Mouse (Mus musculus) embryonic facial prominence, embryonic 15.5 days (tissue): ENCODE measurements around the gene Dus3l. TPM values are rescaled to one million over a fixed set of nuclear protein-coding genes. Genes with fewer than 3 reads are reported as not detected.
A peak's percentile ranks its signal among the peaks of the same experiment; 100 is the strongest.

Source experiments
- ATAC-seq: fragments of 200-750 bp; cut with Nextera tagmentation; 2 replicates; pipeline ENCODE4 v1.8.0; 2017; ENCODE audit warnings: low read depth, moderate TSS enrichment; ENCODE audit not compliant: insufficient number of reproducible peaks, low FRiP score, low TSS enrichment
- H3K27ac ChIP-seq: fragments of 300-500 bp; sonication (generic); replicated peaks from 2 replicates; pipeline ENCODE4 v1.5.1; 2015; ENCODE audit warnings: mild to moderate bottlenecking, inconsistent platforms
- H3K27me3 ChIP-seq: fragments of 300-500 bp; sonication (generic); 2 replicates; pipeline ENCODE4 v1.6.1; 2015; ENCODE audit warnings: inconsistent platforms
- H3K36me3 ChIP-seq: fragments of 300-500 bp; sonication (generic); 2 replicates; pipeline ENCODE4 v1.6.1; 2015; ENCODE audit warnings: mild to moderate bottlenecking, inconsistent platforms
- H3K4me1 ChIP-seq: fragments of 300-500 bp; sonication (generic); 2 replicates; pipeline ENCODE4 v1.6.1; 2015; ENCODE audit warnings: inconsistent platforms
- H3K4me2 ChIP-seq: fragments of 300-500 bp; sonication (generic); replicated peaks from 2 replicates; pipeline ENCODE4 v1.6.1; 2015; ENCODE audit warnings: mild to moderate bottlenecking, inconsistent platforms
- H3K4me3 ChIP-seq: fragments of 300-500 bp; sonication (generic); replicated peaks from 2 replicates; pipeline ENCODE4 v1.5.1; 2015; ENCODE audit warnings: mild to moderate bottlenecking, inconsistent platforms
- H3K9ac ChIP-seq: fragments of 300-500 bp; sonication (generic); 2 replicates; pipeline ENCODE4 v1.6.1; 2015; ENCODE audit warnings: inconsistent platforms
- H3K9me3 ChIP-seq: fragments of 300-500 bp; sonication (generic); replicated peaks from 2 replicates; pipeline ENCODE4 v1.6.1; 2016; ENCODE audit warnings: inconsistent platforms
- WGBS: fragments of 180-500 bp; shearing (Covaris S2); methylation state at CpG from one replicate; pipeline ENCODE4 v1.1.7; 2015; 5-methylcytosine and 5-hydroxymethylcytosine counted together
- polyA plus RNA-seq: library from polyadenylated mRNA; unstranded; fragments of >200 nt; fragmentation: Nextera tagmentation; extraction: Ambion mirVana; gene quantifications from 2 replicates; pipeline ENCODE4 v1.2.1, GENCODE M21; 2015

Dus3l gene
- polyA plus RNA-seq, 1 experiment from 2014 or later, result 47.8 TPM

DNA sequence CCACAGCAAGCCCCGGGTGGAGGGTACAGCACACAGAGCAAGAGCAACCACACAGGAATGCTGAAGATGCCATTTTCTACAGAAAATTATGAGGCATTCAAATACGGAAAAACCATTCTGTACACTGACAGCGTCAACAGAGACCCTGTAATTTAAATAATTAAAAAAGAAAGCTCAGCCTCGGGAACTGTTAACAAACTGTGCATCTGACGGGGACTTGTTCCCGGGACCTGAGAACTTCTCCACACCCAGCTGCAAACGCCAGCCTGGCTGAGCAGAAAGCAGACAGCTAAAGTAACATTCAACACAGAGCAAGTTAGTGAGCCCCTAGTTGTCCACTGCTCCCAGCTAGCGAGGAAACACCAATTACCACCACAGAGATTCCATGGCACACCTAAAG lies 37.5 kb downstream of the Dus3l start:
- H3K9ac ChIP-seq, result no peak overlapping the region
- no peaks in the 10 kb centered on the region for H3K27me3 ChIP-seq
- 60% methylated on average over 8 of the region's 8 CpGs for WGBS
- peaks cover 4% of the 10 kb centered on the region; the same call in 1 of the 2 replicates for H3K36me3 ChIP-seq
- ATAC-seq, result no peak
- no peaks in the 10 kb centered on the region for H3K9me3 ChIP-seq
- no peaks in the 10 kb centered on the region for H3K4me1 ChIP-seq
- no peak overlapping the region for H3K27ac ChIP-seq
- no peak overlapping the region for H3K4me3 ChIP-seq
- H3K4me2 ChIP-seq, result no peak overlapping the region

DNA sequence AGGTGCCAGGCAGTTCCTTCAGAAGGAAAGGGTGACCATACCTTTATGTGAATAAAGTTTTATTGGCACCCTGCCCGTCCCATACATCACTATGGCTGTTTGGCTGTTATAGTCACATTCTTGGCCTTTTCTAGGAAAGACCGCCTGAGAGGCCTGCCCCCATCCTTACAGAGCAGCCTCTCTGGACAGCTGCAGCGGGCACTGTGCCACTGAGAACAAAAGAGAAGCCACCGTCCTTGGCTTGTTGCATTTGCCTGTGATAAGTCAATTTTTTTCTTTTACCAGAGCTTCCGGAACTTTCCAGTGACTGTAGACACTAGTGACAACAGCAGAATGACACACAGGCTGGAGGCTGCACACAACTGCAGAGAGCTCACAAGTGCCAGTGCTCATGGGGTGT lies 40.4 kb downstream of the Dus3l start:
- ATAC-seq, result no peak
- 79% methylated on average over 5 of the region's 5 CpGs for WGBS

DNA sequence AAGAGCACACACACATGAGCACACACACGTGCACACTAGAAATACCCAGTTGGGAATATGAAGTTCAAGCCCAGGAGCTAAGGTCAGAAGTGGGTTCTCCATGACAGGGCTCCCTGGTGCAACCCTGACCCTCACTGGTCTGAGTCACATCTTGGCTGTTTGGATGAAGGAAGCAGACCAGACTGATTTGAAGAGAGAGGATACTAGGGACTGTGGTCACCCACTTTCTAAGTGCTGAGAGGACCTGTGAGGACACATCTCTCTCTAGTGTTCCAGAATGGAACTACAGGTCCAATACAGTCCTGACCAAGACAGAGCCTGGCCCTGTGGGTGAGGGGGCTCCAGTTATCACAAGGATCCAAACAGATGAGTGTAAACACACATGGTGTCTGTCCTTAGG lies 41.2 kb downstream of the Dus3l start:
- Histone ChIP-seq H3K9ac (no peak overlapping the region), H3K36me3 (peaks cover 4% of the 10 kb centered on the region; the same call in 1 of the 2 replicates), H3K4me3 (no peak overlapping the region), H3K9me3 (no peaks in the 10 kb centered on the region), H3K4me1 (peaks cover 10% of the 10 kb centered on the region), H3K27ac (no peak overlapping the region), H3K4me2 (no peak overlapping the region), H3K27me3 (no peaks in the 10 kb centered on the region)
- WGBS, result 79% methylated on average over 1 of the region's 1 CpGs
- ATAC-seq, result no peak

More for the DNA sequence above, 40.4 kb downstream of the Dus3l start:
- H3K27me3 ChIP-seq, result no peaks in the 10 kb centered on the region
- H3K36me3 ChIP-seq, result peaks cover 4% of the 10 kb centered on the region; the same call in 1 of the 2 replicates
- H3K4me3 ChIP-seq, result no peak overlapping the region
- no peak overlapping the region for H3K4me2 ChIP-seq
- H3K9me3 ChIP-seq, result no peaks in the 10 kb centered on the region
- peaks cover 2% of the 10 kb centered on the region for H3K4me1 ChIP-seq
- H3K27ac ChIP-seq, result no peak overlapping the region
- no peak overlapping the region for H3K9ac ChIP-seq

DNA sequence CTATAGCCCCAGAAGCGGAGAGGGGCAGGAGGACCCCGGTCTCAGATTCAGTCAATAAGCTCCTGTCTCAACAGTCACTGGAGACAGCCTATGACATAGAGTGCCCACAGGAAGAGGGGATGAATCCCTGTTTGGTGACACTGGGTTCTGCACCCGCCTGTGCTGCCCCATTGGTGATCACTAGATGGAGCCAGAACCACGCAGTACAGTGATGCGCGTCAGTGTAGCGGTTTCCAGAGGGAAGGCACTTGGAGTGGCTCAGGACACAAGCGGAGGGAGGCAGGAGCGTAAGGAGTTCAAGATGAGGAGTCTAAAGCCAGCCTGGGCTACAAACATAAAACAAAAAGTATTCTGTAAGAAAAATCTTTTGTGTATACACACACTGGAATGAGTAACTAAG lies 44.0 kb downstream of the Dus3l start:
- H3K9ac ChIP-seq, result no peak overlapping the region

DNA sequence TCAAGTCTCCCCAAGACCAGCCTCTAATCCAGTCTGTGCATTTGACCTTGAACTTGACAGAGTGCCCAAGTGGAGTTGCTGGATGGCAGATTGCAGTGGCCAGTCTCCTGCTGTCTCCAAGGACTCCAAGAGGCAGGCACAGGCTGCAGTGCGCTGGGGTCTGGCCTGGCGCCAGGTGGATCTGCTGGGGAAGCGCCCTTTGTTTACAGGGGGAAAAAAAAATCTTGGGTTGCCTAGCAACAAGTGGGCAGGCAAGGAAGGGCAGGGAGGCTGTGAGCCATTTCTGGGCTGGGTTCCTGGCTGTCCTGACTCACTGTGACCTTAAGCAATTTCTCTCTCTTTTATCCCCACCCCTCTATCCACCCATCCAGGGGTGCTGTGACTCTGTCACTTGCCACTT lies 45.7 kb downstream of the Dus3l start:
- H3K27ac ChIP-seq, result 0 out of 2 replicates have a peak overlapping the region, but pooled peaks have one; percentile 40
- H3K9me3 ChIP-seq, result no peaks in the 10 kb centered on the region
- H3K9ac ChIP-seq, result no peak overlapping the region
- 1% methylated on average over 3 of the region's 3 CpGs for WGBS
- H3K4me1 ChIP-seq, result peaks cover 18% of the 10 kb centered on the region
- no peaks in the 10 kb centered on the region for H3K36me3 ChIP-seq
- ATAC-seq, result peak; percentile 45; the same call in 1 of the 2 replicates
- no peak overlapping the region for H3K4me3 ChIP-seq
- H3K27me3 ChIP-seq, result no peaks in the 10 kb centered on the region
- H3K4me2 ChIP-seq, result no peak overlapping the region

More for the DNA sequence above, 44.0 kb downstream of the Dus3l start:
- Histone ChIP-seq H3K4me3 (no peak overlapping the region), H3K36me3 (no peaks in the 10 kb centered on the region), H3K27ac (no peak overlapping the region), H3K4me1 (peaks cover 11% of the 10 kb centered on the region), H3K27me3 (no peaks in the 10 kb centered on the region), H3K9me3 (no peaks in the 10 kb centered on the region), H3K4me2 (no peak overlapping the region)
- WGBS, result 9% methylated on average over 9 of the region's 9 CpGs
- peak; percentile 67; the same call in 1 of the 2 replicates for ATAC-seq

DNA sequence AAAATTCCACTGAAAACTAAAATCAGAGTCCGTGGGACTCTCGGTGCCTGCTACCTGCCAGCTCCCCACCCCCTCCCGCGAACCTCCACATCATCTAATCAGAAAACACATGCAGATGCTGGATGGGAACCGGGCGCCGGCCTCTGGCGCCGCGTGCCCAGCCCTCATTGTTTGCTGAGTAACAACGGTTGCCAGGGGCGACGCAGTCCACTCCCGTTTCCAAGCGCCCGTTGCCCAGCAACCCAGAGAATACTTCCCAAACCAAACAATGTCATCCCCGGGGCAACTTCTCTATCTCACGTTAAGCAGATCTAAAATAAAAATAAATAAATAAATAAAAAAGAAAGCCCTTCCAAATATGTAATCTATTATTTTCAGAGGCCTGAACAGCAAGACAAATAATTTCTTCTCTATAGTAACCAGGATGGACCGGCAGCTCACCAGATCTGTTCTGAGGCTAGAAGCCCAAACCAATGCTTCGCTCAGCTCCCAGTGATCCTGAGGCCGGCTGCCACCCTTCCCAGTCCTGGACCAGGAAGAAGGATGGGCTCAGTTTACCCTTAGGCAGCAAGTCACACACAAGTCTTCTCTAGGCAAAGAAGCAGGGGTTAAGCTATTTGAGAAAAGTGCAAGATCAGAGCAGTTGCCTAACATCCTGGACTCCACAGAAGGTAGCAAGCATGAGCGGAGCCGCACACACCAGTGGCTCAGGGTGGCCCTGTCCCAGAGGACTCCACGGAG lies 49.9 kb downstream of the Dus3l start:
- H3K4me3 ChIP-seq, result no peak overlapping the region
- H3K4me1 ChIP-seq, result peaks cover 18% of the 10 kb centered on the region
- no peak overlapping the region for H3K4me2 ChIP-seq
- H3K9me3 ChIP-seq, result no peaks in the 10 kb centered on the region
- 15% methylated on average over 24 of the region's 24 CpGs for WGBS
- no peak overlapping the region for H3K9ac ChIP-seq
- H3K27ac ChIP-seq, result no peak overlapping the region
- H3K27me3 ChIP-seq, result no peaks in the 10 kb centered on the region
- H3K36me3 ChIP-seq, result no peaks in the 10 kb centered on the region
- ATAC-seq, result peak; percentile 30; the same call in 1 of the 2 replicates

DNA sequence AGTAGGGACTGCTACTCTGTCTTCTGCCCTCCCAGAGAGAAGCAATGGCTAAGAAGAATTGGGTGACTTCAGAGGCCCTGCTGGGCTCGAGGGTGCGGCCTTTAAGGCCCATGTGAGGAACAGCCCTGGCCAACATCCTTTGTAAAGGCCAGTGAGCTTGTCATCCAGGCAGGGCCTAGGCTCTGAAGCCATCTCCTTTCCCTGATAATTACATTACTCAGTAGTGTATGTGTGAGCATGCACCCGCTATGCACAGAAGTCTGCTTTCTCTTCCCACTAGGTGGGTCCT lies 50.4 kb downstream of the Dus3l start:
- Histone ChIP-seq H3K4me3 (no peak overlapping the region), H3K9me3 (no peaks in the 10 kb centered on the region), H3K4me2 (no peak overlapping the region), H3K27ac (no peak overlapping the region), H3K27me3 (no peaks in the 10 kb centered on the region), H3K4me1 (peaks cover 20% of the 10 kb centered on the region), H3K36me3 (no peaks in the 10 kb centered on the region), H3K9ac (no peak overlapping the region)
- 85% methylated on average over 3 of the region's 3 CpGs for WGBS
- no peak for ATAC-seq

DNA sequence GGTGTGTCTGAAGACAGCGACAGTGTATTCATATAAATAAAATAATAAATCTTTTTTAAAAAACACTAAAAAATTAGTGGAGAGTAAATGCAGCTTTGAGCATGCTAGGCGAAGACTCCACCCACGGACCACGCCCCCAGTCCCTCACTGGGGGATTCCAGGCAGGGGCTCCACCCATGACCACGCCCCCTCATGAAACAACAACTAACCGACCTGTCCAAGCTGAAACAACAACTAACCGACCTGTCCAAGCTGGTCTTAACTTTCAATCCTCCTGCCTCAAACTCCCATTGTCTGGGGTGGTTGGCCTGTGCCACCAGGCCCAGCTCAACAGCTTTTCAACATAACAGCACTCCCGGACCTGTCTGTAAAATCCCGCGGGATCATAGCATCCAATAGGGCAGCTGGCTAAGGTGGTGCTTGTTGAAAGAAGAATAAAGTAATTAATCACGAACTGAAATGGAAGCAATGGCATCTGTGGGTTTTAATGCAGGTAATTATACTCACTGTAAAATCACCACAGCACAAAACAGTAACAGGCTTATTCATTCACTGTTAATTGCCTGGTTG lies 53.6 kb downstream of the Dus3l start:
- no peak overlapping the region for H3K27ac ChIP-seq
- no peaks in the 10 kb centered on the region for H3K36me3 ChIP-seq
- peaks cover 12% of the 10 kb centered on the region for H3K4me1 ChIP-seq
- no peak overlapping the region for H3K4me3 ChIP-seq
- WGBS, result 31% methylated on average over 11 of the region's 11 CpGs
- no peaks in the 10 kb centered on the region for H3K27me3 ChIP-seq
- no peaks in the 10 kb centered on the region for H3K9me3 ChIP-seq
- ATAC-seq, result no peak
- no peak overlapping the region for H3K4me2 ChIP-seq
- no peak overlapping the region for H3K9ac ChIP-seq

DNA sequence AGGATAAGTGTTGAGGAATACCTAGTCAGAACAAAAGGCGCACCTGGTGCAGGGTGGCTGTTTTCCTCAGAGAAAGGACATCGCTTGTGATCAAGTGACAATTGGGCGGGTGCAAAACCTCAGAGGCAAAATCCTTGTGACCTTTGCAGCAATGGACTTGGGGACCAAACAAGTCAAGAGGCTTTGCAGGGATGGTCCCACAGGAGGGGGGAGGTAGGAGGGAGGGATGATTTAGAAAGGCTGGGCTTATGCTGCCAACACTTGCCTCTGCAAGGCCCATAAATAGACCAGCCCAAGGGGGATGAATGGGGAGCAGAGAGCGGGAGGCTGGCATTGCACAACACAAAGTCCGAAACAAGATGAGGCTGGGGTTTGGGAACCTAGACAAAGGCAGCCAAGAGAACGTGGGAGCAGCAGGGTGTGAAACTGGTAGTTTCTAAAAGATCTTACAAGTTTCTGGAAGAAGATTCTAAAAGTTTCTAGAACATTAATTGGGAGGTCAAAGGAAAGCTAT lies 54.5 kb downstream of the Dus3l start:
- H3K4me1 ChIP-seq, result peaks cover 12% of the 10 kb centered on the region
- WGBS, result 62% methylated on average over 6 of the region's 6 CpGs
- H3K36me3 ChIP-seq, result no peaks in the 10 kb centered on the region
- no peak for ATAC-seq
- no peak overlapping the region for H3K9ac ChIP-seq
- no peak overlapping the region for H3K4me3 ChIP-seq
- no peaks in the 10 kb centered on the region for H3K9me3 ChIP-seq
- H3K27ac ChIP-seq, result peak overlapping the region; percentile 78; the same call in 1 of the 2 replicates
- no peak overlapping the region for H3K4me2 ChIP-seq
- H3K27me3 ChIP-seq, result no peaks in the 10 kb centered on the region

Other genes starting within 250 kb of the Dus3l start
- gene Gm20219, start 210.4 kb upstream of the Dus3l start, polyA plus RNA-seq, result 13.1 and 16.5 TPM in 2 replicates
- gene Safb2, start 180.2 kb upstream of the Dus3l start, polyA plus RNA-seq, result 87.5 and 98.4 TPM in 2 replicates
- gene Safb, start 179.9 kb upstream of the Dus3l start, polyA plus RNA-seq, result 101 and 109 TPM in 2 replicates
- 262 and 270 TPM in 2 replicates for gene 2410015M20Rik, start 155.0 kb upstream of the Dus3l start, polyA plus RNA-seq
- gene Rpl36, start 151.3 kb upstream of the Dus3l start, polyA plus RNA-seq, result 1,900 and 1,905 TPM in 2 replicates
- gene Lonp1, start 137.9 kb upstream of the Dus3l start, polyA plus RNA-seq, result 49.7 and 50.5 TPM in 2 replicates
- gene Catsperd, start 136.6 kb upstream of the Dus3l start, polyA plus RNA-seq, result 0.45 and 1.0 TPM in 2 replicates
- 90.4 and 91.7 TPM in 2 replicates for gene Ranbp3, start 91.5 kb upstream of the Dus3l start, polyA plus RNA-seq
- 422 and 425 TPM in 2 replicates for gene Ndufa11, start 47.0 kb upstream of the Dus3l start, polyA plus RNA-seq
- gene Vmac, start 46.7 kb upstream of the Dus3l start, polyA plus RNA-seq, result 23.9 and 26.1 TPM in 2 replicates
- gene Nrtn, start 7.2 kb upstream of the Dus3l start, polyA plus RNA-seq, result 24.6 and 29.5 TPM in 2 replicates
- gene Prr22, start 5.5 kb downstream of the Dus3l start, polyA plus RNA-seq, result 0.49 and 1.2 TPM in 2 replicates
- gene Rfx2, start 66.3 kb downstream of the Dus3l start, polyA plus RNA-seq, result 7.5 and 9.9 TPM in 2 replicates
- 0.16 TPM in 1 of 2 replicates, not detected in the other for gene Acsbg2, start 109.7 kb downstream of the Dus3l start, polyA plus RNA-seq
- 0.27 and 0.29 TPM in 2 replicates for gene 1700061G19Rik, start 110.7 kb downstream of the Dus3l start, polyA plus RNA-seq
- 53.9 and 56.9 TPM in 2 replicates for gene Mllt1, start 170.7 kb downstream of the Dus3l start, polyA plus RNA-seq
- gene Acer1, start 217.4 kb downstream of the Dus3l start, polyA plus RNA-seq, result 10.2 and 10.4 TPM in 2 replicates
- gene Clpp, start 225.5 kb downstream of the Dus3l start, polyA plus RNA-seq, result 136 and 139 TPM in 2 replicates
- gene Alkbh7, start 232.6 kb downstream of the Dus3l start, polyA plus RNA-seq, result 34.9 and 42.3 TPM in 2 replicates
- gene Pspn, start 235.3 kb downstream of the Dus3l start, polyA plus RNA-seq, result not detected in 2 replicates
- 64.3 and 68.2 TPM in 2 replicates for gene Gtf2f1, start 246.5 kb downstream of the Dus3l start, polyA plus RNA-seq
- 0.56 and 0.60 TPM in 2 replicates for gene Gm17949, start 246.7 kb downstream of the Dus3l start, polyA plus RNA-seq